Mouse (Mus musculus): ENCODE measurements at regions not wholly inside any gene's neighbourhood (a gene's known extent, or its start where the extent isn't known, plus 50 kb on each side); places are given as distances from the start of the nearest gene placed in this dataset.

- WGBS: 80% methylated on average over 2 of the region's 2 CpGs
- Histone ChIP-seq H3K4me1 (ENCODE audit: control insufficient read depth, insufficient read depth, low read length) (no peaks in the 10 kb centered on the region), H3K4me2 (ENCODE audit: low read length) (no peak overlapping the region), H3K9me3 (ENCODE audit: control insufficient read depth, low read length) (no peaks in the 10 kb centered on the region), H3K4me3 (replicated peaks; ENCODE audit: low read depth, low read length) (no peak overlapping the region), H3K27me3 (ENCODE audit: control insufficient read depth, insufficient read depth, low read length) (no peaks in the 10 kb centered on the region), H3K36me3 (ENCODE audit: control insufficient read depth, insufficient read depth, low read length) (no peaks in the 10 kb centered on the region), H3K27ac (replicated peaks; ENCODE audit: low read depth, low read length) (no peak overlapping the region), H3K9ac (replicated peaks; ENCODE audit: low read length) (no peak overlapping the region)
- DNase-seq (no peak), ATAC-seq (ENCODE audit: low FRiP score, low TSS enrichment) (no peak)
These were observed 102.2 kb downstream of the Pih1h3b start for GRCm38 (mm10) chrX:140164859-140165258.

GRCm38 (mm10) chrX:140165966-140166365 is 103.3 kb downstream of the Pih1h3b start:
- DNase-seq (no peak), ATAC-seq (ENCODE audit: low FRiP score, low TSS enrichment) (no peak)
- Histone ChIP-seq H3K27me3 (ENCODE audit: control insufficient read depth, insufficient read depth, low read length) (no peaks in the 10 kb centered on the region), H3K9me3 (ENCODE audit: control insufficient read depth, low read length) (no peaks in the 10 kb centered on the region), H3K4me1 (ENCODE audit: control insufficient read depth, insufficient read depth, low read length) (no peaks in the 10 kb centered on the region), H3K4me3 (replicated peaks; ENCODE audit: low read depth, low read length) (no peak overlapping the region), H3K27ac (replicated peaks; ENCODE audit: low read depth, low read length) (no peak overlapping the region), H3K36me3 (ENCODE audit: control insufficient read depth, insufficient read depth, low read length) (no peaks in the 10 kb centered on the region), H3K4me2 (ENCODE audit: low read length) (no peak overlapping the region), H3K9ac (replicated peaks; ENCODE audit: low read length) (no peak overlapping the region)
- WGBS: 76% methylated on average over 3 of the region's 3 CpGs

- H3K27me3 ChIP-seq (ENCODE audit: control insufficient read depth, insufficient read depth, low read length): no peaks in the 10 kb centered on the region
- 90% methylated on average over 4 of the region's 4 CpGs for WGBS
- no peak overlapping the region for H3K4me3 ChIP-seq (replicated peaks; ENCODE audit: low read depth, low read length)
- no peaks in the 10 kb centered on the region for H3K9me3 ChIP-seq (ENCODE audit: control insufficient read depth, low read length)
- H3K9ac ChIP-seq (replicated peaks; ENCODE audit: low read length): no peak overlapping the region
- DNase-seq (no peak), ATAC-seq (ENCODE audit: low FRiP score, low TSS enrichment) (no peak)
- H3K36me3 ChIP-seq (ENCODE audit: control insufficient read depth, insufficient read depth, low read length): no peaks in the 10 kb centered on the region
- no peak overlapping the region for H3K27ac ChIP-seq (replicated peaks; ENCODE audit: low read depth, low read length)
- H3K4me2 ChIP-seq (ENCODE audit: low read length): no peak overlapping the region
- no peaks in the 10 kb centered on the region for H3K4me1 ChIP-seq (ENCODE audit: control insufficient read depth, insufficient read depth, low read length)
These were observed 117.2 kb downstream of the Pih1h3b start for GRCm38 (mm10) chrX:140179850-140180249.

- Histone ChIP-seq H3K4me3 (replicated peaks; ENCODE audit: low read depth, low read length) (no peak overlapping the region), H3K4me1 (ENCODE audit: control insufficient read depth, insufficient read depth, low read length) (no peaks in the 10 kb centered on the region), H3K9ac (replicated peaks; ENCODE audit: low read length) (no peak overlapping the region), H3K36me3 (ENCODE audit: control insufficient read depth, insufficient read depth, low read length) (no peaks in the 10 kb centered on the region), H3K27ac (replicated peaks; ENCODE audit: low read depth, low read length) (no peak overlapping the region), H3K4me2 (ENCODE audit: low read length) (no peak overlapping the region), H3K9me3 (ENCODE audit: control insufficient read depth, low read length) (no peaks in the 10 kb centered on the region), H3K27me3 (ENCODE audit: control insufficient read depth, insufficient read depth, low read length) (no peaks in the 10 kb centered on the region)
- WGBS: 95% methylated on average over 3 of the region's 3 CpGs
- ATAC-seq (ENCODE audit: low FRiP score, low TSS enrichment) (no peak), DNase-seq (no peak)
These were observed 120.3 kb downstream of the Pih1h3b start for GRCm38 (mm10) chrX:140183003-140183402.

- WGBS: 63% methylated on average over 3 of the region's 3 CpGs
- H3K9ac ChIP-seq (replicated peaks; ENCODE audit: low read length): no peak overlapping the region
- H3K36me3 ChIP-seq (ENCODE audit: control insufficient read depth, insufficient read depth, low read length): no peaks in the 10 kb centered on the region
- no peaks in the 10 kb centered on the region for H3K4me1 ChIP-seq (ENCODE audit: control insufficient read depth, insufficient read depth, low read length)
- no peaks in the 10 kb centered on the region for H3K9me3 ChIP-seq (ENCODE audit: control insufficient read depth, low read length)
- no peak overlapping the region for H3K4me3 ChIP-seq (replicated peaks; ENCODE audit: low read depth, low read length)
- ATAC-seq (ENCODE audit: low FRiP score, low TSS enrichment) (no peak), DNase-seq (peak; percentile 28)
- H3K27ac ChIP-seq (replicated peaks; ENCODE audit: low read depth, low read length): no peak overlapping the region
- H3K27me3 ChIP-seq (ENCODE audit: control insufficient read depth, insufficient read depth, low read length): no peaks in the 10 kb centered on the region
- no peak overlapping the region for H3K4me2 ChIP-seq (ENCODE audit: low read length)
These were observed 138.4 kb upstream of the Frmpd3 start for GRCm38 (mm10) chrX:140203676-140204075.

GRCm38 (mm10) chrX:140208791-140209190 is 133.3 kb upstream of the Frmpd3 start:
- Histone ChIP-seq H3K4me2 (ENCODE audit: low read length) (no peak overlapping the region), H3K36me3 (ENCODE audit: control insufficient read depth, insufficient read depth, low read length) (no peaks in the 10 kb centered on the region), H3K4me1 (ENCODE audit: control insufficient read depth, insufficient read depth, low read length) (no peaks in the 10 kb centered on the region), H3K27ac (replicated peaks; ENCODE audit: low read depth, low read length) (no peak overlapping the region), H3K27me3 (ENCODE audit: control insufficient read depth, insufficient read depth, low read length) (no peaks in the 10 kb centered on the region), H3K4me3 (replicated peaks; ENCODE audit: low read depth, low read length) (no peak overlapping the region), H3K9me3 (ENCODE audit: control insufficient read depth, low read length) (no peaks in the 10 kb centered on the region), H3K9ac (replicated peaks; ENCODE audit: low read length) (no peak overlapping the region)
- DNase-seq (no peak), ATAC-seq (ENCODE audit: low FRiP score, low TSS enrichment) (no peak)
- WGBS: 61% methylated on average over 3 of the region's 3 CpGs

GRCm38 (mm10) chrX:140212644-140213361 is 129.3 kb upstream of the Frmpd3 start:
- Histone ChIP-seq H3K4me3 (replicated peaks; ENCODE audit: low read depth, low read length) (no peak overlapping the region), H3K9ac (replicated peaks; ENCODE audit: low read length) (no peak overlapping the region), H3K9me3 (ENCODE audit: control insufficient read depth, low read length) (no peaks in the 10 kb centered on the region), H3K4me2 (ENCODE audit: low read length) (no peak overlapping the region), H3K27me3 (ENCODE audit: control insufficient read depth, insufficient read depth, low read length) (no peaks in the 10 kb centered on the region), H3K36me3 (ENCODE audit: control insufficient read depth, insufficient read depth, low read length) (no peaks in the 10 kb centered on the region), H3K27ac (replicated peaks; ENCODE audit: low read depth, low read length) (no peak overlapping the region), H3K4me1 (ENCODE audit: control insufficient read depth, insufficient read depth, low read length) (no peaks in the 10 kb centered on the region)
- ATAC-seq (ENCODE audit: low FRiP score, low TSS enrichment) (no peak; the same call in 1 of the 2 replicates), DNase-seq (peak; percentile 65)
- 46% methylated on average over 3 of the region's 3 CpGs for WGBS

GRCm38 (mm10) chrX:140214198-140214849 is 127.7 kb upstream of the Frmpd3 start:
- Histone ChIP-seq H3K9me3 (ENCODE audit: control insufficient read depth, low read length) (no peaks in the 10 kb centered on the region), H3K36me3 (ENCODE audit: control insufficient read depth, insufficient read depth, low read length) (no peaks in the 10 kb centered on the region), H3K4me1 (ENCODE audit: control insufficient read depth, insufficient read depth, low read length) (no peaks in the 10 kb centered on the region), H3K27ac (replicated peaks; ENCODE audit: low read depth, low read length) (no peak overlapping the region), H3K27me3 (ENCODE audit: control insufficient read depth, insufficient read depth, low read length) (no peaks in the 10 kb centered on the region), H3K4me2 (ENCODE audit: low read length) (no peak overlapping the region), H3K4me3 (replicated peaks; ENCODE audit: low read depth, low read length) (no peak overlapping the region), H3K9ac (replicated peaks; ENCODE audit: low read length) (no peak overlapping the region)
- ATAC-seq (ENCODE audit: low FRiP score, low TSS enrichment): no peak
- 56% methylated on average over 4 of the region's 4 CpGs for WGBS
- no peak for DNase-seq

- DNase-seq: no peak
- Histone ChIP-seq H3K36me3 (ENCODE audit: control insufficient read depth, insufficient read depth, low read length) (no peaks in the 10 kb centered on the region), H3K27ac (replicated peaks; ENCODE audit: low read depth, low read length) (no peak overlapping the region), H3K4me3 (replicated peaks; ENCODE audit: low read depth, low read length) (no peak overlapping the region), H3K27me3 (ENCODE audit: control insufficient read depth, insufficient read depth, low read length) (peaks cover 6% of the 10 kb centered on the region; the same call in 1 of the 2 replicates), H3K9ac (replicated peaks; ENCODE audit: low read length) (no peak overlapping the region), H3K4me2 (ENCODE audit: low read length) (no peak overlapping the region), H3K4me1 (ENCODE audit: control insufficient read depth, insufficient read depth, low read length) (no peaks in the 10 kb centered on the region), H3K9me3 (ENCODE audit: control insufficient read depth, low read length) (no peaks in the 10 kb centered on the region)
- WGBS: 85% methylated on average over 4 of the region's 4 CpGs
- no peak for ATAC-seq (ENCODE audit: low FRiP score, low TSS enrichment)
These were observed 86.3 kb upstream of the Frmpd3 start for GRCm38 (mm10) chrX:140255790-140256189.

All from midbrain, embryonic 14.5 days (tissue).